Mouse (Mus musculus) G1E-ER4 (cell line): Measurements from ENCODE around the gene Gm26558. TPM values are rescaled to one million over a fixed set of nuclear protein-coding genes. Genes with fewer than 3 reads are reported as not detected.

Source experiments
- GATA1 ChIP-seq: IDR thresholded peaks from one replicate; pipeline ENCODE4 v1.8.0; 2012; ENCODE audit warnings: low read length, inconsistent platforms
- polyA plus RNA-seq: library from polyadenylated mRNA; stranded (reverse); fragments of >175 nt; gene quantifications from 2 replicates; pipeline ENCODE4 v1.2.3, GENCODE M21; 2012

Gene Gm26558
- polyA plus RNA-seq, result 0.10 TPM in 1 of 2 replicates, not detected in the other

DNA sequence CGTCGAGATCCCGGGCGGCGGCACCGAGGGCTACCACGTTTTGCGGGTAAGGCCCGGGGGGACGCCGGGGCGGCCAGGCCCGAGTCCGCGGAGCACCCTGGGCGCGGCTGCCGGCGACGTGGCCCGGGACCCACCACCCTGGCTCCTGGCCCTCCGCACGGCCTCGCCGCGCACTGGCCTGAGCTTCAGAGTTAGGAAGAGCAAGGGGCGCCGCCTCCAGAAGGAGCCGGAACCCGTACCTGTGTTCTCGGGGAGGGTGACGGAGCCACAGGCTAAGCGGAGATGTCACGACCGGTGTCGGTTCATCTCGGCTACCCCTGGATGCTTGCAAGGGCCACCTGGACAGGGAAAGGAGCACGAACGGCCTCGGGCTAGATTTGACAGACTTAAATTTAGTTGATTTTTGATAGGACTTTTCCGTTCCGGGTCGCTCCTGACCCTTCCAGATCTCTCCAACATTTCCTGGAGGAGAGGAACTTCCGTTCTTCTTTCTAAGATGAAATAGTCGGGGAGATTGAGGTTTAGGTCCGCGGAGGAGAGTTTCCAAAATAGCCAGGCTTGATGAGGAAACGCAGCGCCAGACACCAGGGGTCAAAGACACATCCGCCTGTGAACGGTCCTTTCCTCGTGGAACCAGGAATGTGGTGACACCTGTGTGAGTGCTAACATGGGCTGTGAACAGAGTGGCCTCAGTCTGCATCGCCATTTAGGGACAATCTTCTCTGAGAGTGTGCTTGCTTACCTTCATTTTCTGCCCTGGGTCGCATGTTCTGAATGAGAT is at the start of gene Gm26558:
Gene Gm26558, minus strand, starts transcription at position 394 of the 781 bp plus-strand sequence.
- TF ChIP-seq GATA1, result no peak

DNA sequence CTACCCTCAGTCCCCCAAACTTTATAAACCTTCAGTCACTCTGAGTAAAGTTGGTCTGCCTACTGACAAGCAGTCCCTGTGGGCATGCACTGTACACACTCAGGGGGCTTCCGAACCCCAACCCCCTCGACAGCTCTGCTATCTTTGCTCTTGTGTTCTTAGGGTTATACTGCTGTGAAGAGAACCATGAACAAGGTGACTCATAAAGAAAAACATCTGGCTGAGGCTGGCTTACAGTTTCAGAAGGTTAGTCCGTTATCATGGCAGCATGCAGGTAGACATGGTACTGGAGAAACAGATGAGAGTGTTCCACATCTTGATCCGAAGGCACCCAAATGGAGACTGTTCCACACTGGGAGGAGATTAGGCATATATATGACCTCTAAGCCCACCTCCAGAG is 49.0 kb upstream of the Gm26558 start:
- no peak for TF ChIP-seq GATA1

- no peak for TF ChIP-seq GATA1
Measured at GRCm38 (mm10) chr2:70710236-70710635, 48.3 kb upstream of the Gm26558 start.

- TF ChIP-seq GATA1, result no peak
Measured at GRCm38 (mm10) chr2:70708986-70709730, 47.2 kb upstream of the Gm26558 start.

DNA sequence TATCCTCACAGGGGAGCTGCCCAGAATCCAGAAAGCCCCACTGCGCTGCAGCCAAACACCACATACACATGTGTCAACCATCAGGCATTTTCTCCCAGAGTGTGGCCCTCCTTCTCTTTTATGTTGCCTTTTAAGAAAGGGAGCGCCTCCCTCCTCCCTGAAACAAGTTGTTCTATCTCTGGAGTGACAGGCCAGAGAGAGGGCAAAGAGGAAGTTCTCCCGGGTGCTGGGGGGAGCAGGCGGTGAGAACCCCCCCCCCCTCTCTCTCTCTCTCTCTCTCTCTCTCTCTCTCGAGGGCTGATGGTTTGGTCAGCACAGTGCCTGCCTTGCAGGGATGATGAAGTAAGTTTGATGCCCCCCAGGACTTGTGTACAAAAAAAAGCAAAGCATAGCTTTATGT is 40.5 kb upstream of the Gm26558 start:
- no peak for TF ChIP-seq GATA1

DNA sequence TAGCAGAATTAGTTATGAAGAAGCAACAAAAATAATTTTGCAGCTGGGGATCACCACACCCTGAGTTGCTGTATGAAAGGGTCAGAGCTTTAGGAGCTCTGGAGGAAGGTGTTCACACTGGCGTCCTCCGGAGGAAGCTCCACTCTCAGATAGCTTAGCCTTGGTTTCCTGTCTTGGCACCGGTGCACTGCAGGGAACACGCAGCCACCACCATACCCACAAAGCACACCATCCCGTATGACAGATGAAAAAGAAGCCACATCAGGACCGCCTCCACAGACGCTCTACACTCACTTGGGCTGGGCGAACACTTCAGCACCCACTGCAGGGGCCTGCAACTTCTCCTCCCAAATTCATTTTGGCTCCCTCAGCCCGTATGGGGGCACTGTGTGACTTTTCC is 39.7 kb upstream of the Gm26558 start:
- no peak for TF ChIP-seq GATA1

DNA sequence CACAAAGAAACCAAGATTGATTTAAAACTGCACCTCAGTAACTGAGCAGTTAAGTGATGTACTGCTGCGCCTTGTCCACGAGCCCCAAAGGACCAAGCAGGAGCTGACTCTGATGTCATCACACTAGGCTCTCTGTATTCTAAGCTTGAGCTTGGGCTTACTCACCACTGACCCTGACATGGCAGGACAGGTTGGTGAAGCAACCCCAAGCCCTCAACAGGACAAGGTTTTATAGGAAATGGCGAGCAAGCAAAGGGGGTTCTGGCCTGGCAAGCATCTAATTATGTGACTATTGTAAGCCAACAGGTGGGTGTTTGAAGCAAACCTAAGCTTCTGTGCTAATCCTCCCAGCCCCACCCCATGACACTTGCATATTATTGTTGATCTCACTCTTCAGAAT is 38.9 kb upstream of the Gm26558 start:
- no peak for TF ChIP-seq GATA1

- TF ChIP-seq GATA1, result no peak
Measured at GRCm38 (mm10) chr2:70695712-70696111, 33.8 kb upstream of the Gm26558 start.

- no peak for TF ChIP-seq GATA1
Measured at GRCm38 (mm10) chr2:70690195-70690594, 28.3 kb upstream of the Gm26558 start.

DNA sequence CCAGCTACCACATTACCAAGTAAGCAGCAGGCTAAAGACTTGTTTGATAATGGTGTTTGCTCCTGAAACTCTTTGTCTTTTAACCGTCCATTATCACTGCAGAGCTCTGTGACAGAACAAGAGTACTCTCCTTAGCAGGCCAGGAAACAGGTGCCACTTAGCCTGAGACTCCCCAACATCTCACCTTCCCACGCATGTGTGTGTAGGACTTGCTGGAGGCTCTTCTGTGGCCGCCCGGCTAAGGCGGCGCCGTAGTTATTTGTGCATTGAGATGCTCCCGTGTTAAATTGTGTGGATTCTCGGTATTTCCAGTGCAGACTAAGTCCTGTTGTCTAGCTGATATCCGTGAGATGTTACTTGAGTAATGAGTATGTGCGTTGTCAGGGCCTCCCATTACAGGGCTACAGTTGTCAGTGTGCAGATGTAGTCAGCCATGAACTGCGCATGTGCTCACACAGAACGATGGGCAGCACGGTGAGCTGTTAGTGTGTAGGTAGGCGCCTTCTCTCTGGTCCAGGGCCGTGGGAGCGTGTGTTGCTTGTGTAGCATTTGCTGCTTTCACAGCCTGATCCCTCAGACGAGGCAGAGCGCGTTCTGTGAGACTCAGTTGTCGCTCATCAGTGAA is 26.7 kb upstream of the Gm26558 start:
- no peak for TF ChIP-seq GATA1

- TF ChIP-seq GATA1, result no peak
Measured at GRCm38 (mm10) chr2:70682324-70682723, 20.4 kb upstream of the Gm26558 start.

DNA sequence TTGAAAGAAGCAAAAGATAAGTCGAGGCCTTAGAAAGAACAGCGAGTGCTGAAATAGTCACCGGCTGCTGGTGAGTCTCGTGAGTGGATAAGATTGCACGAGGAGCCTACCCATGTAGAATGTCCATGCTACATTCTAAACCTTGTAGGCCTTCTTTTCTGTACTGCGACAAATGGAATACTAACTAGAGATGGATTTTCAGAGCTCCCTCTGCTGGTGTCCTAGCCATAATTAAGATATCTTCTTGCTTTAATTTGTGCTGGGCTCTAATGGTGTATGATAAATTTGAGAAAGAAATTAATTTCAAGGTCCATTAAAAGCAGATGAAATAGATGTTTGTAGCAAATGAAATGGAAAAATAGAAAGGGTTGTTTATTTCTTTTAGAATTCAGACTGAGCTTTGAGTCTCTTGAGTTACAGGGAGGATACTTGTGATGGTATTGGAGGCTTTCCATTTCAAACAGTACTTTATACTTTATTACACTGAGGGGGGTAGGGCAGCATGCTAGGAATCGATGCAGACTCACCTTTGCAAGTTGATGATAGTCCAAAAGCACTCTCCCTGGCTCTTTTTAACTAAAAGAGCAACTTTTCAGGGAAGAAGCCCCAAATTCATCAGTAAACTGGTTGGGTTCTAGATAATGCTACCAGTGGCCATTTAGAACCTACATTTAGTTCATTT is 11.7 kb upstream of the Gm26558 start:
- no peak for TF ChIP-seq GATA1

GRCm38 (mm10) chr2:70672476-70672875 is 10.6 kb upstream of the Gm26558 start:
- no peak for TF ChIP-seq GATA1

- TF ChIP-seq GATA1, result no peak
Measured at GRCm38 (mm10) chr2:70669896-70670295, 8.0 kb upstream of the Gm26558 start.

DNA sequence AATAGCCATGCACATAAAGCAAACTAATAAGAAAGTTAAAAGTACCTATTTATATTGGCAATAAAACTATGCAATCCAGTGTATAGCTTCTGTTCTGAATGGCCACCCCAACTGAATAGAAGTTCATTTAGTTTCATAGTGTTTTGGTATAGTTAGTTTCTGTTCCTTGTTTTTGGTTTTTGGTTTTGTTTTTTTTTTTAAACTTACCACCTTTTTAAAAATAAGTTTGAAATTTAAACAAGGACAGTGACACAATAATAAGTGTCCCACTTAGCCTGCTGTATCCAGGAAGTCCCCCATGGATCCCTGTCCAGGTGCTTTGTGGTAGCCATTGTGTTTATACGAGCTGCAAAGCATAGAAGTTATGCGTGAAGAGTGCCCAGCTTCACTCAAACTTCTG is 7.3 kb upstream of the Gm26558 start:
- TF ChIP-seq GATA1, result no peak

GRCm38 (mm10) chr2:70667016-70667415 is 5.1 kb upstream of the Gm26558 start:
- TF ChIP-seq GATA1, result no peak
